Mouse (Mus musculus) C2C12 (cell line): ENCODE results near the gene Egfr. TPM values are rescaled to one million over a fixed set of nuclear protein-coding genes. Genes with fewer than 3 reads are reported as not detected.

ENCODE experiments used
- H3K27me3 ChIP-seq: one replicate; pipeline ENCODE4 v1.6.1; 2011; ENCODE audit not compliant: control insufficient read depth, insufficient read depth, insufficient read length
- H3K36me3 ChIP-seq: one replicate; pipeline ENCODE4 v1.6.1; 2011; ENCODE audit not compliant: control insufficient read depth, insufficient read depth
- H3K4me3 ChIP-seq: one replicate; pipeline ENCODE4 v1.5.1; 2011; ENCODE audit warnings: mild to moderate bottlenecking, control low read depth; ENCODE audit not compliant: poor library complexity, insufficient read depth, severe bottlenecking
- H3K79me2 ChIP-seq: one replicate; pipeline ENCODE4 v1.6.1; 2011; ENCODE audit not compliant: control insufficient read depth, insufficient read depth
- H3K79me3 ChIP-seq: one replicate; pipeline ENCODE4 v1.6.1; 2011; ENCODE audit warnings: low read depth, control low read depth
- H3ac ChIP-seq: one replicate; pipeline ENCODE3; 2011; ENCODE audit warnings: low read depth; ENCODE audit not compliant: control insufficient read depth, insufficient read length
- CEBPB ChIP-seq: IDR thresholded peaks from one replicate; pipeline ENCODE4 v1.6.1; 2011; ENCODE audit warnings: low read depth, mild to moderate bottlenecking, control low read depth, moderate library complexity
- CTCF ChIP-seq: IDR thresholded peaks from one replicate; pipeline ENCODE4 v1.5.1; 2011; ENCODE audit not compliant: control insufficient read depth, insufficient read depth, insufficient read length
- FOSL1 ChIP-seq: IDR thresholded peaks from one replicate; pipeline ENCODE4 v1.8.0; 2011; ENCODE audit warnings: mild to moderate bottlenecking, low read length; ENCODE audit not compliant: poor library complexity, insufficient read depth, severe bottlenecking
- MAX ChIP-seq: IDR thresholded peaks from one replicate; pipeline ENCODE4 v1.6.1; 2011; ENCODE audit warnings: mild to moderate bottlenecking, control low read depth
- MYOD1 ChIP-seq: IDR thresholded peaks from one replicate; pipeline ENCODE4 v1.6.1; 2011; ENCODE audit warnings: low read depth; ENCODE audit not compliant: control insufficient read depth, insufficient read length
- MYOG ChIP-seq: IDR thresholded peaks from one replicate; pipeline ENCODE4 v1.6.1; 2011; ENCODE audit not compliant: control insufficient read depth, insufficient read length; ENCODE audit errors: extremely low read depth
- USF1 ChIP-seq: IDR thresholded peaks from one replicate; pipeline ENCODE4 v1.6.1; 2011; ENCODE audit warnings: low read depth, mild to moderate bottlenecking, control low read depth, moderate library complexity
- polyA plus RNA-seq: library from polyadenylated mRNA; unstranded; fragments of >200 nt; fragmentation: generic; extraction: Trizol; gene quantifications from one replicate; pipeline ENCODE4 v1.2.1, GENCODE M21; 2012; ENCODE audit warnings: missing spikeins

Egfr gene
- polyA plus RNA-seq, 1 experiment: 3.8 TPM

GRCm38 (mm10) chr11:16798136-16798535 is 46.1 kb downstream of the Egfr start:
- H3ac ChIP-seq: no peak overlapping the region
- H3K4me3 ChIP-seq: no peak overlapping the region
- H3K36me3 ChIP-seq: no peaks in the 10 kb centered on the region
- H3K79me3 ChIP-seq: no peaks in the 10 kb centered on the region
- no peaks in the 10 kb centered on the region for H3K79me2 ChIP-seq
- TF ChIP-seq CEBPB: no peak
- no peak for TF ChIP-seq MYOG
- TF ChIP-seq MAX: no peak
- no peak for TF ChIP-seq CTCF
- TF ChIP-seq FOSL1: no peak
- no peak for TF ChIP-seq USF1
- no peak for TF ChIP-seq MYOD1
- no peaks in the 10 kb centered on the region for H3K27me3 ChIP-seq

- Histone ChIP-seq H3K36me3 (no peaks in the 10 kb centered on the region), H3K27me3 (no peaks in the 10 kb centered on the region), H3K79me3 (no peaks in the 10 kb centered on the region), H3K4me3 (no peak overlapping the region), H3K79me2 (no peaks in the 10 kb centered on the region), H3ac (no peak overlapping the region)
- TF ChIP-seq MYOD1 (no peak), CTCF (no peak), MYOG (no peak), USF1 (no peak), FOSL1 (no peak), CEBPB (no peak), MAX (no peak)
Measured at GRCm38 (mm10) chr11:16800507-16800906, 48.5 kb downstream of the Egfr start.

GRCm38 (mm10) chr11:16802668-16803067 is 50.7 kb downstream of the Egfr start:
- no peak overlapping the region for H3K4me3 ChIP-seq
- H3K36me3 ChIP-seq: no peaks in the 10 kb centered on the region
- H3ac ChIP-seq: no peak overlapping the region
- H3K27me3 ChIP-seq: no peaks in the 10 kb centered on the region
- no peaks in the 10 kb centered on the region for H3K79me2 ChIP-seq
- H3K79me3 ChIP-seq: no peaks in the 10 kb centered on the region
- TF ChIP-seq CEBPB: no peak
- TF ChIP-seq USF1: no peak
- TF ChIP-seq MYOG: no peak
- no peak for TF ChIP-seq CTCF
- no peak for TF ChIP-seq MYOD1
- TF ChIP-seq FOSL1: no peak
- TF ChIP-seq MAX: no peak

- Histone ChIP-seq H3K79me2 (no peaks in the 10 kb centered on the region), H3K79me3 (no peaks in the 10 kb centered on the region), H3K4me3 (no peak overlapping the region), H3K36me3 (no peaks in the 10 kb centered on the region), H3K27me3 (no peaks in the 10 kb centered on the region), H3ac (no peak overlapping the region)
- TF ChIP-seq MAX (no peak), MYOD1 (no peak), USF1 (no peak), FOSL1 (no peak), MYOG (no peak), CEBPB (no peak), CTCF (no peak)
Measured at GRCm38 (mm10) chr11:16804016-16804415, 52.0 kb downstream of the Egfr start.

- TF ChIP-seq USF1: no peak
- TF ChIP-seq MYOD1: no peak
- no peak for TF ChIP-seq MAX
- no peak for TF ChIP-seq FOSL1
- TF ChIP-seq CEBPB: no peak
- Histone ChIP-seq H3K4me3 (no peak overlapping the region), H3K36me3 (no peaks in the 10 kb centered on the region), H3K27me3 (no peaks in the 10 kb centered on the region), H3ac (no peak overlapping the region), H3K79me2 (no peaks in the 10 kb centered on the region), H3K79me3 (no peaks in the 10 kb centered on the region)
Measured at GRCm38 (mm10) chr11:16805886-16806285, 53.9 kb downstream of the Egfr start.
